Comparison of ENCODE assay signal across 22 mouse cellular contexts in the genomic region with DNA sequence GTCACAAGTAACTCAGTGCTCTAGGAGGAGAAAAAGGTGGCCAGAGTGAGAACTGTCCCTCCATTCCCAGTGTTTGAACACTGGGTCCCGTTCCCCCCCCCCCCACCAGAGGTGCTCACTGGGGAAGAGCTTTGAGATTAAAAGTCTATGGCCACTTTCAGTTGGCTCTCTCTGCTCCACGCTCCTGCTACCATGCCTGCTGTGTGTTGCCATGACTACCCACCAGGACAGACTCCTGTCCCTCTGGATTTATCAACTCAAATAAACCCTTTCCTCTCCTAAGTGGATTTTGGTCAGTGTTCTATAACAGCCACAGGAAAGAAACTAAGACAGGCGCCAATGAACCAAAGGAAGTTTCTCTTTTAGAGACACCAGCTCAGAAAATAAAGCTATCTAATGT.
DNase-seq lines count a peak whose midpoint lies in the region; ATAC-seq lines count a peak whose summit lies in the region.
"Had no signal": no experiment of that assay in that cellular context is flagged by ENCODE, and none has a peak within 500 bp of the region (broad histone marks: within the 10 kb centered on the region; RNA-seq: fewer than 3 reads in every experiment).

No protein-coding gene starts in this region.

- H3K36me3 ChIP-seq in forebrain, embryonic 11.5 days (ENCODE audit: control insufficient read depth, insufficient read depth, low read length): no peaks in the 10 kb centered on the region
- H3K36me3 ChIP-seq in forebrain, embryonic 15.5 days: no peaks in the 10 kb centered on the region
- no peaks in the 10 kb centered on the region for H3K36me3 ChIP-seq in neural tube, embryonic 11.5 days (ENCODE audit: control insufficient read depth, insufficient read depth, low read length)
- H3K36me3 ChIP-seq in midbrain, embryonic 14.5 days (ENCODE audit: control insufficient read depth, insufficient read depth, low read length): no peaks in the 10 kb centered on the region
- H3K36me3 ChIP-seq: heart, embryonic 13.5 days; limb, embryonic 12.5 days; liver, embryonic 12.5 days had no signal

- WGBS in forebrain, embryonic 11.5 days: 3% methylated on average over 3 of the region's 3 CpGs
- 8% methylated on average over 3 of the region's 3 CpGs for WGBS in forebrain, embryonic 15.5 days
- 21% methylated on average over 3 of the region's 3 CpGs for WGBS in neural tube, embryonic 11.5 days
- WGBS in midbrain, embryonic 14.5 days: 0% methylated on average over 3 of the region's 3 CpGs

- peak; percentile 66 for ATAC-seq in forebrain, embryonic 11.5 days (replicated peaks; ENCODE audit: low FRiP score)
- ATAC-seq in forebrain, embryonic 15.5 days (replicated peaks): no peak
- peak; percentile 45; the same call in 1 of the 2 replicates for ATAC-seq in neural tube, embryonic 11.5 days (ENCODE audit: insufficient read depth, low FRiP score, low TSS enrichment)
- peak; percentile 53; the same call in 1 of the 2 replicates for ATAC-seq in midbrain, embryonic 14.5 days (ENCODE audit: low FRiP score, low TSS enrichment)
- ATAC-seq: CD4-positive, CD25-positive, alpha-beta regulatory T cell, adult 4 months; liver, embryonic 12.5 days had no signal

- H3K9ac ChIP-seq in forebrain, embryonic 11.5 days (ENCODE audit: low read length): no peak overlapping the region
- no peak overlapping the region for H3K9ac ChIP-seq in forebrain, embryonic 15.5 days (replicated peaks)
- H3K9ac ChIP-seq in neural tube, embryonic 11.5 days (ENCODE audit: low read length): no peak overlapping the region
- no peak overlapping the region for H3K9ac ChIP-seq in midbrain, embryonic 14.5 days (replicated peaks; ENCODE audit: low read length)
- H3K9ac ChIP-seq: heart, embryonic 13.5 days; limb, embryonic 12.5 days; liver, embryonic 12.5 days had no signal

- no peaks in the 10 kb centered on the region for H3K27me3 ChIP-seq in forebrain, embryonic 11.5 days (ENCODE audit: control insufficient read depth, insufficient read depth, low read length)
- H3K27me3 ChIP-seq in forebrain, embryonic 15.5 days: no peaks in the 10 kb centered on the region
- H3K27me3 ChIP-seq in neural tube, embryonic 11.5 days (ENCODE audit: control insufficient read depth, insufficient read depth, low read length): no peaks in the 10 kb centered on the region
- no peaks in the 10 kb centered on the region for H3K27me3 ChIP-seq in midbrain, embryonic 14.5 days (ENCODE audit: control insufficient read depth, insufficient read depth, low read length)
- H3K27me3 ChIP-seq: heart, embryonic 13.5 days; limb, embryonic 12.5 days; liver, embryonic 12.5 days had no signal

- H3K27ac ChIP-seq in forebrain, embryonic 11.5 days (ENCODE audit: low read depth, low read length): no peak overlapping the region
- no peak overlapping the region for H3K27ac ChIP-seq in forebrain, embryonic 15.5 days (replicated peaks)
- H3K27ac ChIP-seq in neural tube, embryonic 11.5 days (ENCODE audit: low read depth, low read length): no peak overlapping the region
- no peak overlapping the region for H3K27ac ChIP-seq in midbrain, embryonic 14.5 days (replicated peaks; ENCODE audit: low read depth, low read length)
- H3K27ac ChIP-seq: gastrocnemius, adult 2 months; heart, embryonic 13.5 days; limb, embryonic 12.5 days; liver, embryonic 12.5 days had no signal

- DNase-seq in forebrain, embryonic 11.5 days (ENCODE audit: low spot score): no peak
- DNase-seq in neural tube, embryonic 11.5 days (ENCODE audit: low spot score): no peak
- no peak for DNase-seq in neural tube, embryonic 10.5 days (ENCODE audit: extremely low spot score, low spot score)
- peak; percentile 57 for DNase-seq in midbrain, embryonic 14.5 days
- no peak for DNase-seq in gastrocnemius, postnatal 36 days
- no peak for DNase-seq in kidney, adult 18-20 months
- DNase-seq: adrenal gland, postnatal 25 days; cerebellum, adult 11-12 months; cerebellum, postnatal 25 days; gastrocnemius, adult 2 months; heart, adult 18-20 months; heart, postnatal 36 days; kidney, postnatal 36 days; lung, adult 2 months; spleen, adult 18-20 months; thymus, postnatal 25 days had no signal

- no peak overlapping the region for H3K4me2 ChIP-seq in forebrain, embryonic 11.5 days (ENCODE audit: low read depth, low read length, severe bottlenecking)
- H3K4me2 ChIP-seq in forebrain, embryonic 15.5 days (replicated peaks): no peak overlapping the region
- no peak overlapping the region for H3K4me2 ChIP-seq in neural tube, embryonic 11.5 days (ENCODE audit: low read depth)
- no peak overlapping the region for H3K4me2 ChIP-seq in midbrain, embryonic 14.5 days (ENCODE audit: low read length)
- H3K4me2 ChIP-seq: heart, embryonic 13.5 days; limb, embryonic 12.5 days; liver, embryonic 12.5 days had no signal

- H3K4me1 ChIP-seq in forebrain, embryonic 11.5 days (replicated peaks; ENCODE audit: control insufficient read depth, insufficient read depth, low read length): no peaks in the 10 kb centered on the region
- H3K4me1 ChIP-seq in forebrain, embryonic 15.5 days: no peaks in the 10 kb centered on the region
- no peaks in the 10 kb centered on the region for H3K4me1 ChIP-seq in neural tube, embryonic 11.5 days (ENCODE audit: control insufficient read depth, insufficient read depth, low read length)
- peaks cover 12% of the 10 kb centered on the region; the same call in 1 of the 2 replicates for H3K4me1 ChIP-seq in midbrain, embryonic 14.5 days (ENCODE audit: control insufficient read depth, insufficient read depth, low read length)
- H3K4me1 ChIP-seq: heart, embryonic 13.5 days; limb, embryonic 12.5 days; liver, embryonic 12.5 days had no signal

- H3K9me3 ChIP-seq in forebrain, embryonic 11.5 days (ENCODE audit: control insufficient read depth, low read length): no peaks in the 10 kb centered on the region
- no peaks in the 10 kb centered on the region for H3K9me3 ChIP-seq in forebrain, embryonic 15.5 days
- no peaks in the 10 kb centered on the region for H3K9me3 ChIP-seq in neural tube, embryonic 11.5 days (ENCODE audit: control insufficient read depth, low read length)
- no peaks in the 10 kb centered on the region for H3K9me3 ChIP-seq in midbrain, embryonic 14.5 days (ENCODE audit: control insufficient read depth, low read length)
- H3K9me3 ChIP-seq: heart, embryonic 13.5 days; limb, embryonic 12.5 days; liver, embryonic 12.5 days had no signal

- H3K4me3 ChIP-seq in forebrain, embryonic 11.5 days (ENCODE audit: low read depth, low read length): no peak overlapping the region
- H3K4me3 ChIP-seq in forebrain, embryonic 15.5 days: no peak overlapping the region
- no peak overlapping the region for H3K4me3 ChIP-seq in neural tube, embryonic 11.5 days (ENCODE audit: low read depth, low read length)
- no peak overlapping the region for H3K4me3 ChIP-seq in midbrain, embryonic 14.5 days (replicated peaks; ENCODE audit: low read depth, low read length)
- H3K4me3 ChIP-seq: gastrocnemius, adult 2 months; heart, embryonic 13.5 days; limb, embryonic 12.5 days; liver, embryonic 12.5 days; megakaryocyte, embryonic 14.5 days had no signal

- intact Hi-C loops in gastrocnemius, postnatal 36 days (cut with DNase I): no loop called here
